Mouse (Mus musculus): ENCODE results near the gene Slc35f3. TPM values are rescaled to one million over a fixed set of nuclear protein-coding genes. Genes with fewer than 3 reads are reported as not detected.

Gene Slc35f3
- polyA plus RNA-seq, 1 experiment, result not detected

- Histone ChIP-seq H3K79me3 (ENCODE audit: low read depth) (no peaks in the 10 kb centered on the region), H3K79me2 (ENCODE audit: control insufficient read depth, insufficient read depth) (no peaks in the 10 kb centered on the region), H3K27me3 (ENCODE audit: control insufficient read depth, insufficient read depth, insufficient read length) (peaks cover 20% of the 10 kb centered on the region), H3ac (ENCODE audit: control insufficient read depth, insufficient read length, low read depth) (no peak overlapping the region), H3K4me3 (ENCODE audit: insufficient read depth, poor library complexity, severe bottlenecking) (no peak overlapping the region), H3K36me3 (ENCODE audit: control insufficient read depth, insufficient read depth) (no peaks in the 10 kb centered on the region)
- no peak for TF ChIP-seq MAX (IDR thresholded peaks at IDR 0.05)
- TF ChIP-seq USF1 (IDR thresholded peaks at IDR 0.05; ENCODE audit: low read depth), result no peak
- TF ChIP-seq CTCF (IDR thresholded peaks at IDR 0.05; ENCODE audit: control insufficient read depth, insufficient read depth, insufficient read length), result no peak
- TF ChIP-seq MYOG (IDR thresholded peaks at IDR 0.05; ENCODE audit: control insufficient read depth, extremely low read depth, insufficient read length), result no peak
- TF ChIP-seq MYOD1 (IDR thresholded peaks at IDR 0.05; ENCODE audit: control insufficient read depth, insufficient read length, low read depth), result no peak
- no peak for TF ChIP-seq FOSL1 (IDR thresholded peaks at IDR 0.05; ENCODE audit: insufficient read depth, low read length, poor library complexity, severe bottlenecking)
- no peak for TF ChIP-seq CEBPB (IDR thresholded peaks at IDR 0.05; ENCODE audit: low read depth)
Observed at GRCm38 (mm10) chr8:126357946-126358345, 59.6 kb downstream of the Slc35f3 start.

DNA sequence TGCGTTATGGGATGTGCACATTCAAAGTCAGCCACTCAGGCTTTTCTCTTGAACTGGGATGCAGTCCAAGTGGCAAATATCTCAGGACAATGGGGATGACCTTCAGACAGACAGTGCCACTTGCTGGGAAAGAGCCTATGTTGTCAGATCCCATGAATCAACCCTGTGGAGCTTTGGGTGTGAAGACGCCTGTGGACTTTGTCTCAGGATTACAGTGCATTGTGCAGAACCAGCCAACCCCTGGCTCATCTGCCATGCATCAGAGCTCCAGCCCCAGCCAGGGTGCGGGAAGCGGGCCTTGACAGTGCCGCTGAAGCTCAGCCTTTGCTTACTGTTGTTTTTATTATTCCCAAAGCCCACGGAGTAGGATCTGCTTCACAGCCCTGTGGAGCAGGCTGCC lies 60.9 kb downstream of the Slc35f3 start:
- TF ChIP-seq CEBPB (IDR thresholded peaks at IDR 0.05; ENCODE audit: low read depth), result no peak
- no peak for TF ChIP-seq MYOD1 (IDR thresholded peaks at IDR 0.05; ENCODE audit: control insufficient read depth, insufficient read length, low read depth)
- TF ChIP-seq CTCF (IDR thresholded peaks at IDR 0.05; ENCODE audit: control insufficient read depth, insufficient read depth, insufficient read length), result no peak
- TF ChIP-seq FOSL1 (IDR thresholded peaks at IDR 0.05; ENCODE audit: insufficient read depth, low read length, poor library complexity, severe bottlenecking), result no peak
- no peak for TF ChIP-seq USF1 (IDR thresholded peaks at IDR 0.05; ENCODE audit: low read depth)
- no peaks in the 10 kb centered on the region for H3K79me3 ChIP-seq (ENCODE audit: low read depth)
- no peaks in the 10 kb centered on the region for H3K36me3 ChIP-seq (ENCODE audit: control insufficient read depth, insufficient read depth)
- H3ac ChIP-seq (ENCODE audit: control insufficient read depth, insufficient read length, low read depth), result no peak overlapping the region
- no peak overlapping the region for H3K4me3 ChIP-seq (ENCODE audit: insufficient read depth, poor library complexity, severe bottlenecking)
- H3K79me2 ChIP-seq (ENCODE audit: control insufficient read depth, insufficient read depth), result no peaks in the 10 kb centered on the region
- H3K27me3 ChIP-seq (ENCODE audit: control insufficient read depth, insufficient read depth, insufficient read length), result peaks cover 25% of the 10 kb centered on the region

GRCm38 (mm10) chr8:126360106-126360505 lies 61.7 kb downstream of the Slc35f3 start:
- H3K4me3 ChIP-seq (ENCODE audit: insufficient read depth, poor library complexity, severe bottlenecking), result no peak overlapping the region
- H3K27me3 ChIP-seq (ENCODE audit: control insufficient read depth, insufficient read depth, insufficient read length), result peaks cover 27% of the 10 kb centered on the region
- no peaks in the 10 kb centered on the region for H3K79me2 ChIP-seq (ENCODE audit: control insufficient read depth, insufficient read depth)
- no peak overlapping the region for H3ac ChIP-seq (ENCODE audit: control insufficient read depth, insufficient read length, low read depth)
- no peaks in the 10 kb centered on the region for H3K79me3 ChIP-seq (ENCODE audit: low read depth)
- H3K36me3 ChIP-seq (ENCODE audit: control insufficient read depth, insufficient read depth), result no peaks in the 10 kb centered on the region
- TF ChIP-seq MYOG (IDR thresholded peaks at IDR 0.05; ENCODE audit: control insufficient read depth, extremely low read depth, insufficient read length), result no peak

GRCm38 (mm10) chr8:126360701-126361100 lies 62.3 kb downstream of the Slc35f3 start:
- peaks cover 32% of the 10 kb centered on the region for H3K27me3 ChIP-seq (ENCODE audit: control insufficient read depth, insufficient read depth, insufficient read length)
- no peak overlapping the region for H3ac ChIP-seq (ENCODE audit: control insufficient read depth, insufficient read length, low read depth)
- H3K79me2 ChIP-seq (ENCODE audit: control insufficient read depth, insufficient read depth), result no peaks in the 10 kb centered on the region
- H3K4me3 ChIP-seq (ENCODE audit: insufficient read depth, poor library complexity, severe bottlenecking), result no peak overlapping the region
- no peak for TF ChIP-seq FOSL1 (IDR thresholded peaks at IDR 0.05; ENCODE audit: insufficient read depth, low read length, poor library complexity, severe bottlenecking)
- no peak for TF ChIP-seq CEBPB (IDR thresholded peaks at IDR 0.05; ENCODE audit: low read depth)
- no peak for TF ChIP-seq MYOD1 (IDR thresholded peaks at IDR 0.05; ENCODE audit: control insufficient read depth, insufficient read length, low read depth)
- TF ChIP-seq USF1 (IDR thresholded peaks at IDR 0.05; ENCODE audit: low read depth), result no peak
- TF ChIP-seq MAX (IDR thresholded peaks at IDR 0.05), result no peak
- TF ChIP-seq CTCF (IDR thresholded peaks at IDR 0.05; ENCODE audit: control insufficient read depth, insufficient read depth, insufficient read length), result no peak
- TF ChIP-seq MYOG (IDR thresholded peaks at IDR 0.05; ENCODE audit: control insufficient read depth, extremely low read depth, insufficient read length), result no peak
- H3K79me3 ChIP-seq (ENCODE audit: low read depth), result no peaks in the 10 kb centered on the region
- no peaks in the 10 kb centered on the region for H3K36me3 ChIP-seq (ENCODE audit: control insufficient read depth, insufficient read depth)

DNA sequence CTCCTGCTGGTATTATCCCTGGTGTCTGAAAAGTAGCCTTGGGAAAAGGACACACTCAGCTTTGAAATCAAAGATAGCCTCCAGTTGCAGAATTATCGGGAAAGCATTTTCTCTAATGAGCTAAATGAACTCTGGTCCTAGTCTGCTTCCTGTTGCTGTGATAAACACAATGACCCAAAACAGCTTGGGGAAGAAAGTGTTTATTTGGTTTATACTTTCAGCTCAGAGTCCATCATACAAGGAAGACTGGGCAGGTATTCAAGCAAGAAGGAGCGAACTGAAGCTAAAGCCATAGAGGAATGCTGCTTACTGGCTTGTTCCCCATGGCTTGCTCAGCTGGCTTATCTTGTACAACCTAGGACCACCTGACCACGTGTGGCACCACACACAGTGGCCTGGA lies 67.9 kb downstream of the Slc35f3 start:
- no peak overlapping the region for H3K4me3 ChIP-seq (ENCODE audit: insufficient read depth, poor library complexity, severe bottlenecking)
- no peaks in the 10 kb centered on the region for H3K36me3 ChIP-seq (ENCODE audit: control insufficient read depth, insufficient read depth)
- no peak overlapping the region for H3ac ChIP-seq (ENCODE audit: control insufficient read depth, insufficient read length, low read depth)
- H3K27me3 ChIP-seq (ENCODE audit: control insufficient read depth, insufficient read depth, insufficient read length), result peaks cover 47% of the 10 kb centered on the region
- H3K79me2 ChIP-seq (ENCODE audit: control insufficient read depth, insufficient read depth), result no peaks in the 10 kb centered on the region
- H3K79me3 ChIP-seq (ENCODE audit: low read depth), result no peaks in the 10 kb centered on the region
- no peak for TF ChIP-seq MAX (IDR thresholded peaks at IDR 0.05)
- TF ChIP-seq USF1 (IDR thresholded peaks at IDR 0.05; ENCODE audit: low read depth), result no peak
- no peak for TF ChIP-seq MYOG (IDR thresholded peaks at IDR 0.05; ENCODE audit: control insufficient read depth, extremely low read depth, insufficient read length)
- TF ChIP-seq MYOD1 (IDR thresholded peaks at IDR 0.05; ENCODE audit: control insufficient read depth, insufficient read length, low read depth), result no peak
- TF ChIP-seq CEBPB (IDR thresholded peaks at IDR 0.05; ENCODE audit: low read depth), result no peak
- no peak for TF ChIP-seq CTCF (IDR thresholded peaks at IDR 0.05; ENCODE audit: control insufficient read depth, insufficient read depth, insufficient read length)
- no peak for TF ChIP-seq FOSL1 (IDR thresholded peaks at IDR 0.05; ENCODE audit: insufficient read depth, low read length, poor library complexity, severe bottlenecking)

DNA sequence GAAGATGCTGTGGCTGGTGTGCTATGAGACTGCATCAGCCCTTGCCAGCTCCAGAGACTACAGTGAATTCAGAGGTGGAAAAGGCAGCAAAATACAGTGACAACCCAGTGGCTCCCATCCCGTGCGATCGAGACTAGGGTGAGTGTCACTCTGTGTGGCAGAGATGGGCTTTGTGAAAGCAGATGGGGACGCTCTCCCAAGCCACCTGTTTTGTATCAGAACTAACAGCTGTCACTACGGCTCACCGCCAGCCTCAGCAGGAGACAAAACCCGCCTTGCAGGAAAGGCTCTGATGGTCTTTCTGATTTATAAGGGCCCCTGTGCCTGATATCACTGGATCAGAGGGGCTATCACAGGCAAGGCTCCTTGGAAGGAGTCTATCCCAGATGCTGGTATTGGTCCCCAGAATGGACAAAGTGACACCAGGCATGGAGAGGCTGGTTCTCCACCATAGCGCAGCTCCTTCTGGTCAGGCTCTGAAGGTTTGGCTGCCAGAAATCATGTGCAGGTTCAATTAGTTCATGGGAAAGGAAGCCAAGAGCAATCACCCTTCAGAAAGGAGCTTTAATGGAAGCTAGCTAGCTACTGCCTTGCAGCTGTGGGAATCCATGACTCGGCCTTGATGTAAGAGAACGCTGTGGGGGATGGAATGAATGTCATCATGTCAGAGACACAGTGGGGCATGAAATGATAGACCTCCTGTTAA lies 70.1 kb downstream of the Slc35f3 start:
- Histone ChIP-seq H3ac (ENCODE audit: control insufficient read depth, insufficient read length, low read depth) (no peak overlapping the region), H3K79me2 (ENCODE audit: control insufficient read depth, insufficient read depth) (no peaks in the 10 kb centered on the region), H3K36me3 (ENCODE audit: control insufficient read depth, insufficient read depth) (no peaks in the 10 kb centered on the region), H3K27me3 (ENCODE audit: control insufficient read depth, insufficient read depth, insufficient read length) (peaks cover 37% of the 10 kb centered on the region), H3K4me3 (ENCODE audit: insufficient read depth, poor library complexity, severe bottlenecking) (no peak overlapping the region), H3K79me3 (ENCODE audit: low read depth) (no peaks in the 10 kb centered on the region)
- TF ChIP-seq FOSL1 (IDR thresholded peaks at IDR 0.05; ENCODE audit: insufficient read depth, low read length, poor library complexity, severe bottlenecking), result no peak
- no peak for TF ChIP-seq MAX (IDR thresholded peaks at IDR 0.05)
- no peak for TF ChIP-seq USF1 (IDR thresholded peaks at IDR 0.05; ENCODE audit: low read depth)
- TF ChIP-seq MYOD1 (IDR thresholded peaks at IDR 0.05; ENCODE audit: control insufficient read depth, insufficient read length, low read depth), result no peak
- TF ChIP-seq CEBPB (IDR thresholded peaks at IDR 0.05; ENCODE audit: low read depth), result no peak
- no peak for TF ChIP-seq CTCF (IDR thresholded peaks at IDR 0.05; ENCODE audit: control insufficient read depth, insufficient read depth, insufficient read length)
- no peak for TF ChIP-seq MYOG (IDR thresholded peaks at IDR 0.05; ENCODE audit: control insufficient read depth, extremely low read depth, insufficient read length)

Measured in C2C12 (cell line).